Mouse (Mus musculus): ENCODE data around the gene Nectin2. TPM values are rescaled to one million over a fixed set of nuclear protein-coding genes. Genes with fewer than 3 reads are reported as not detected.

Gene Nectin2
- total RNA-seq, 2 experiments from 2014 or later, result 70.0 to 115 TPM

DNA sequence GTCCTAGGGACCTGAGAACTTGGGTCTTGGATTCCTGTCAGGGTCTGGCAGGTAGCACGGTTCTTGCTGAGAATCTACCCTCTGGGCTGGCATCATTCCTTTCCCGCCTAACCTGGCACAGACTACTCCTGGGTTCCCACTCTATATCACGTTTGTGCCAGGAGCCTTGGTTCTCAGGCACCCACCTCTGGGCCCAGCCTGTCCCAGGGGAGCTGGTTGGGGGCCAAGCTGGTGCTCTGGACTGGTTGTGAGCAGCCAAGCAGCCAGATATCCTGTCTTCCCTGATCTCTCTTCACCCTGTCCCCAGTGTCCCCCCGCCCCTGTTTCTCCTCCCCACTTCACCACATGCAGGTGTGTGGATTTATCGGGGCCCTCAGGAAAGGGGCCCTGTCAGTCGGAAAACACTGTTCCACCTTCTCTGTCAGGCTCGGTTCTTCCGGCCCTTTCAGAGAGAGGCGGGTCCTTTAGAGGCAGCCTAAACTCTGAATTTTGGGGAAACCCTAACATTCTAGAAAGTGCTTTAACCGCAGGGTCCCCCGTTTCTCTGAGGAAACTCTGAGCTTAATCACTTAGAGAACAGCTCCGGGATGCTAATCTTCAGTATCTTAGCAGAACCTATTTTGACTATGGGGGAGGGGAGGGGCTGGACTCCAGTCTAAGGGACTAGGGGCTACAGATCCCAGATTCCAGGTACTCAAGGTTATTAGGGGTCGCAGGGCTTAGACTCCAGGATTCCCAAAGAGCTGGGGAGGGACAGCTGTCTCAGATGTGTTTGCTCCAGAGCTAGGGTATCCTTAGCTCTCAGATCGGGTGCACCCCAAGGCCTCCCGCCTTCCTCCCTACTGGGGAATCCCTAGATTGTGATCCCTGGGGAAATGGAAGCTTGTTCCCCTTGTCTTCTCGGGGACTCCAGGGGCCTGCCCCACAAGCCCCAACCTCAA lies 19.4 kb upstream of the Nectin2 start:
- no peak for DNase-seq

DNA sequence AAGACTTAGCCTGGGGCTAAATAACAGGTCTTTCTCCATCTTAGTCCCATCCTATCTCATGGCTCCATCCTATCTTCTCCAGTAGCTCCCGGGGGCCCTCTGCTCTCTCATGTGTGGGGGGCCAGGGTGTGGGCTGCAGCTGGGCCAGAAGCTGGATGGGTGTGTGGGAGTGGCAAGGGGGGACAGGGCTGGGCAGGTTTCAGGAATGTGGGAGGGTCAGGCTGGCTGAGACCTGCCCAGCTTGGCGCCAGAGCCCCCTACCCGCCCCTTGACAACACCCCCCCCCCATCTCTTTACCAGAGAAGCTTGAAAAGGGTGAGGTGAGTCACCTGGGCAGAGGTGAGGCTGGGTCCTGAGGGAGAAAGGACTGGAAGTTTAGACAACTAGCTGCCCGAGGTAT lies 18.7 kb upstream of the Nectin2 start:
- no peak for DNase-seq

DNA sequence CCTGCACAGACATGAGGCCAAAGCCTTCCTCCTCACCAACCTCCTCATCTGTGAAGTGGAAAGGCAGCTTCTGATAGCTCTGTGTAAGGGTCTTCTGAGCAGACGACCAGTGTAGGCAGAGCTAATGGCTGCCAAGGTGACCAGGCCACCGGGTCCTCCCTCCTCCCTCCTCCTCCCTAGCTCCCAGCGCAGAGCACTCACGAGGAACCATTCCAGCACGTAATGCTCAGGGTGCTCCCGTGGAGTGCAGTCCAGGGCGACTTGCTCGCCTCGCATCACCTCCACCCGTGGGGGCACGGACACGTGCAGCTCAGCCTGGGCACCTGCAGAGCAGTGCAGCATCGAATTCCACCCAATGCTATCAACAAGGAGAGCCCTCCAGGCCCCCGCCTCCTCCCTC lies 18.0 kb upstream of the Nectin2 start:
- no peak for DNase-seq

DNA sequence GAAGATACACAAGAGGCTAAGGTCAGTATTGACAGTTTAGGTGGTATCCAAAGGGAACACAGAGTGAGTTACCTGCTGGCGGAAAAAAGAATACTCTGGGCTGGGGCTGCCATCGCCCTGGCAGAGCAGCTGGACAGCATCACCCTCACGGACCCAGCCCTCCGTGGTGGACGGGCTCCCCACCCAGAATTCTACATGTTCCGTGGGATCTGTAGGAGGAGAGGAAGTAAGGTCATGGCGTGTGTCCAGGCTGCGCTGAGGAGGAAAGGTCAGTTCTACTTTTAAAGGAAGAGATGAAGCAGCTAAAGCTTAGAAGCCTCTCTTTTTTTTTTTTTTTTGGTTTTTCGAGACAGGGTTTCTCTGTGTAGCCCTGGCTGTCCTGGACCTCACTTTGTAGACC lies 14.3 kb upstream of the Nectin2 start:
- peak in 1 of 2 experiments; percentile 27 for DNase-seq

DNA sequence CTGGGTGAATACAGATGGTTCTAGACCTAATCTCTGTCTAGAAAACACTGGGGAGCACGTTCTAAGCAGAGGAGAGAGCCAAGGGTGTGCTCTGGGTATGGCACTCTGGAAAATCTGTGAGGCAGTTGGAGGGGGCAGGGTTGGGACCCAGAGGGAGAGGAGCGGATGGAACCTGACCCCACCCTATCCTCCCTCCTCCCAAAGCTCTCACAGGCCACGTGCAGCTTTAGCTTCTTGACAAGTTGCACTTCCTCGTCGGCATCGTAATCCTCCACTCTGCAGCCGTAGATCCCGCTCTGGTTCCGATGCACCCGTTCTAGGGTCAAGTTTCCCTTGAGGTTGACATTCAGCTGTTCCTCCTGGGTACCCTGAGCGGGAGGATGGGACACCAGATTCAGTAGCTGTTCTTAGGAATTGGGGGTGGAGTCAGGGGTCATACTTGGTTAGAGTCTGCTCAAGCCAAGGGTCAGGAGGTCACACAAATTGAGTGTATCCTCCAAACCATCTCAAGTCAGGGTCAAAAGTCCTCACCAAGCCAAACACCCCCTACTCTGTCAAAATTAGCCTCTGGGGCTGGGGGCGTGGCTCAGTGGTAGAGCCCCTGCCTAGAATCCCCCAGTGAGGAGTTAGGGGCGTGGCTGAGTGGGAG lies 13.7 kb upstream of the Nectin2 start:
- DNase-seq, result no peak

DNA sequence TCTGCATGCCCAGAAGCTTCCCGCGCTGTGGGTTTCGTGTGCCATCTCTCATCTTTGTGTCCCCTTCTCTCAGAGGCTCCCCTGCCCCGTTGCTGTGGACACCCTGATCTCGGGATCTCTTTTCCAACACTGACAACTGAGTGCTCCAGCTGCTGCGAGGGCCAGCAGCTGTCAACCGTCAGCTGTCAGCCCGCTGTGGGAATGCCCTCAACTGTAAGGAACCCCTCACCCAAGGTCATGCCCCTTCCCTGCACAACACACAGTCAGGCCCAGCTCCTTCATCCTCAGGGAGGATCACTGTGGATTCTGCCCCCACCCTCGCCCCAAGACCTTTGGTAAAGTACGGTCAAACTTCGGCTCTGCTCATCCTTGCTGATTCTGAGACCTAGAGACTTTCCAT lies 12.0 kb upstream of the Nectin2 start:
- DNase-seq, result no peak

DNA sequence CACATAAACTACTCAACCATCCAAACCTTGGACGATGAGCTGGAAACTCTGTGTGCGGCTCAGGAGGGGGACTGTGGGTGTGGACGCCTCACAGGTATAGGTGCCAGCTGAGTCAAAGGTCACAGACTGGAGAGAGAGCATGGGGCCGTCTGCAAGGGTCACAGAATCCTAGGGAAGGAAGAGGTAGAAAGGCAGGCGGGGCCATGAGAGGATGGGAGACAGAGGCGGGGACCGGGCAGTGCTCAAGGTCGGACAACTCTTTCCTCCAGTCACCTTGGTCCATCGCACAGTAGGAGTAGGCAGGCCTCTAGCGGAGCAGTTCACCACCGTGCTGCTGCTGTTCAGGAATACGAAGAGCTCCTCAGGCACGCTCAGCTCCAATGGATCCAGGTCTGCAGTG lies 9.7 kb upstream of the Nectin2 start:
- DNase-seq, result peak in 1 of 2 experiments; percentile 7

DNA sequence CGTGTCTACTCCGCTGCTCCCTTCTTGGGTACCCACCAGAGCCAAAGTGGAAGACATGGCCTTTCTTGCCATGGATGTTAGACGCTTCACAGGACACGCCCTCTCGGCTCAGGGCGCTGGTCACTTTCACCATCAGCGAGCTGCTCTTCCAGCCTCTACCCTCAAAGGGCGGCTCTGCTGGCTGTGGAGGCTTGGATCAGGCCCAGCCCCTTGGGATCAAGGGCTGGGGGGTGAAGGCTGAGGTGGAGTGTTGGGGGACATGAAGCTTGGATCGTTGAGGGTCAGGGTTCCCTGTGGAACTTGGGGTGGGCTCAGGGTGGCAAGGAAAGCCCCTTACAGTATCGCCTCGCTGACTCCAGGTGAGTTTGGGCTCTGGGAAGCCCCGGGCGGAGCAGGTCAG lies 8.3 kb upstream of the Nectin2 start:
- DNase-seq, result no peak

DNA sequence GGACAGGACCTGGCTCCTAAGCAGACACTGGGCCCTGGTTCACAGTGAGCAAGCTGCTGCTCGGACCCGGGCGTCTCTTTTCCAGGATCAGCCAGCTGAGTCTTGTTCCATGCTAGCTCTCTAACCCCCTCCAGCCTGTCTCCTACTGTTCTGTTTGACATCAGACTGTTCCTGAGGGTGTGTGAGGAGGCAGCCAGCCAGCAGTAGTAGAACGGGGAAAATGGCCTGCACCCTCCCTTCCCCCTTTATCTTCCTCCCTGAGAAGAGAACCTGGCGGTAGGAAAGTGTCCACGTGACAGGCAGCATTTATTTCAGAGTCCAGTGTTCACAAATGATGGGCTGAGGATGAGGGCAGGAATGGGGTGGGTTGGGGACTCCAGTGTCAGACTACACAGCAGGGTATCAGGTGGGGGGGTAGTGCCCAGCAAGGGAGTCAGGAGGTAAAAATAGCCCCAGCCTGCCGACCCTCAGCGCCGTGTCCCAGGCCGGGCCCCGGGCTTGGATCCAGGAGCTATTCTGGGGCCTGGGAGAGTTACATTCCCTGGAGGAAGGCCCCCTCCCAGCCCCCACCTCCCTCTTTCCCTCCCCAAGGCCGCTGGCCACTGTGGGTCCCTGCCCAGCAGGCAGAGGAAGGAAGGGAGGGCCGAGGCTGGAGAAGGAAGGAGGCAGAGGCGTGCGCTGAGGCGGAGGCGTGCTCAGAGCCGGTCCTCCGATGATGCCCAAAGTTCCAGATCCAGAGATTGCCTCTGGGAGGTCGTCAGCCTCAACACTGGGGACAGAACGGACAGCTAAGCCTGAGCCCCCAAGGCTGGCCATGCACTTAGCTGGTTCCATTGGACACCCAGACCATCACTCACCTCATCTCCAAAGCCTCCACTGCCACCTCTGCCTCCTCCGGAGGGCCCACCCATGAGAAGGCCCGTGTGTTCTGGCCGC lies 5.8 kb upstream of the Nectin2 start:
- peak; percentile 73 to 82 for DNase-seq

DNA sequence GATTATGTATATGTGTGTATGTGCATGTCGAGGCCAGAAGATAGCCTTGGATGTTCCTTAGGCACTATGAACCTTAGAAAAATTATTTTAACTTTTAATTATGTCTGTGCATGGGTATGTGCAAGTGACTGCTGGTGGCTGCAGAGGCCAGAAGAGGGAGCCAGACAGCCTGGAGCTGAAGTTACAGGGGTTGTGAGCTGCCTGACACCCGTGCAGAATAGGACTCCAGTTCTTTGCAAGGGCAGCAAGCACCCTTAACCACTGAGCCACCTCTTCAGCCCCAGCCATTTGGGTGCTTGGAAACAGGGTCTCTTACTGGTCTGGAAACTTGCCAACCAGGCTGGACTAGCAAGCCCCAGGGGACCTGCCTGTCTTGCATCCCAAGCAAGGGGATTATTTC lies 4.7 kb upstream of the Nectin2 start:
- no peak for DNase-seq

DNA sequence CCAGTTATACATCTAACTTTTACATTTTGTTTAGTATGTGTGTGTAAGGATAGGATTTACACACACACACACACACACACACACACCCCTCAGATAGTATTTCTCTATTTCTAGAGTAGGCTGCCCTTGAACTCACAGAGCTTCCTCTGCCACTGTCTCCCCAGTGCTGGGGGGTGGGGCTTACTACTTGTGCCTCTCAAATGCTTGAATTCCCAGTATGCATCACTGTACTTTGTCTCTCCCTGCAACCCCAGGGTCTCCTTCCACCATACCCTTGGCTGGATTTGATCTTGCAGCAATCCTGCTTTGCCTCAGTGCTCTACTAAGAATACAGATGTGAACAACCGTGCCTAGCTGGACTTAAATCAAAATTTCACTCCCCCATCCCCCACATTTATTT lies 3.8 kb upstream of the Nectin2 start:
- no peak for DNase-seq

DNA sequence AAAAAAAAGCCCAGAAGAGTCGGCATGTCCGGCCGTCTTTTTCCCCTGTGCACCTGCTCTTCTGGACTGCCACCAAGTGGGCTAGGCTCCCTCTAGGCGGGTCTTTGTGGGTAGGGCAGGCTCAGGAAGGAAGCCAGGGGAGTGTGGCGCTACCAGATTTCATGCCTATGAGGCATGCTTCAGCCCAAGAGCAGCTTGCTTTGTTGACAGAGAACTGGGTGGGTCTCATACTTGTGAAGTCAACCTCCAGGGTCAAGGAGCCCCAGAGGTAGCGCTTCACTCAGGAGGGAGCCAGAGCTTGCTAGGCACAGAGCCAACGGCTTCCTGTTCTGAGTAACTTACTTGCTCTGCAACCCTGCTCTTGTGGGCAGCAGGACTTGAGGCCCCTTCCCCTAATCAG lies 3.3 kb upstream of the Nectin2 start:
- peak in 1 of 2 experiments; percentile 63 for DNase-seq

DNA sequence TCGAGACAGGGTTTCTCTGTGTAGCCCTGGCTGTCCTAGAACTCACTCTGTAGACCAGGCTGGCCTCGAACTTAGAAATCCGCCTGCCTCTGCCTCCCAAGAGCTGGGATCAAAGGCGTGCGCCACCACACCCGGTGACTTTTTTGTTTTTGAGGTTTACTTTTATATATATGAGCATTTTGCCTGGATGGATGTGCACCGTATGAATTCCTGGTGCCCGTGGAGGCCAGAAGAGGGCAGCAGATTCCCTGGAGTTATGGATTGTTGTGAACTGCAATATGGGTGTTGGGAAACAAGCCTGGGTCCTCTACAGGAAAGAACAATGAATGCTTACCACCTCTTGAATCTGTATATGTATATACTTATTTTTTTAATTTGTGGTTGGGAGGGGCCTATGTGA lies 2.4 kb upstream of the Nectin2 start:
- DNase-seq, result peak in 1 of 2 experiments; percentile 62

DNA sequence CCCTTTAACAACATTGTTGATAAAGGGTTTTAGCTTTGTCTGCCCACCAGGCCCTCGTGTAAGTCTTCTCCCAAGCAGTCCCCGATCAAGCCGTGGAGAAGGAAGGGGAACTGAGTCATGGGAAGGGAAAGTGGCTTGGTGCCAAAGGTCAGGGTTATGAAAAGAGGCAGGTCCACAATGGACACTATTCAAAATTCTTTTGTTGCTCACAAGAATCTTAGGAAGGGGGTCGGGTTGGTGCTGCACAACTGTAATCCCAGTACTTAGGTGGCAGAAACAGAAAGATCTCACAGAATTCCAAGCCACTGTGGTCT lies 744 bp upstream of the Nectin2 start:
- peak; percentile 48 to 55 for DNase-seq

DNA sequence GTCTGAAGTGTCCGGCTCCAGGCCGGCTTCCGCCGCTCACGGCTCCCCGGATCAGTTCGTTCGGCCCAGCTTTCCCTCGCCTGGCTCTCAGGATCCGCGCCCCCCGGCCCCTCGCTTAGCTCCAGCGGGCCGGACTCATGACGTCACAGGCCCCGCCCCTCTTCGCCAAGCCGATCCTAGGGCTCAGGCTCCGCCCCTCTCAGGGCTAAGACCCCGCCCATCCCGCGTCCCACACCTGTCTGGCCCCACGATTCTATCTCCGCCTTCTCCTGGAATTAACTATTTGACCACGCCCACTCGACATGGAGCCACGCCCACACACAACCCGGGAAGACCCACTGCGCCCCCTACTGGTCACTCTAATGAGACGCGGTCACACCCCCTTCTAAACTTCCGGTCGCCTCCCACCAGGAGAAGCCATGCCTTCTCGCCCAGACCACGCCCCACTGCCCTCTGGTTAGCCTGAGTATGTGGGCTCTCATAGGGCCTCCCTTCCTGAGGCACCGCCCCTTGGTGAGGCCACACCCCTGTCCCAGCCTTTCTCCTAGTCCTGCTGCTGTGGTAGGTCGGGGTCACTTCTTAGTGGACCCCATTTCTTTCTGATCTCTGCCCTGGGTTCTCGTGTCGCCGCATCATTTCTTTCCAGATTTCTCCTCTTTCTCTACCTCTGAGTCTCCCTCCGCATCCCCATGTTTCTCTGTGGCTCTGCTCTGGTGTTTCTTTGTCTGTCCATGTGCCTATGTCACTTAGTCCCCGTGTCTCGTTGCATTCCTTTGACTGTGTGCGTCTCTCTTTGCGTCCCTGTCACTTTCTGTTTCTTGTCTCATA lies 680 bp downstream of the Nectin2 start:
- peak; percentile 98 to 99 for DNase-seq

DNA sequence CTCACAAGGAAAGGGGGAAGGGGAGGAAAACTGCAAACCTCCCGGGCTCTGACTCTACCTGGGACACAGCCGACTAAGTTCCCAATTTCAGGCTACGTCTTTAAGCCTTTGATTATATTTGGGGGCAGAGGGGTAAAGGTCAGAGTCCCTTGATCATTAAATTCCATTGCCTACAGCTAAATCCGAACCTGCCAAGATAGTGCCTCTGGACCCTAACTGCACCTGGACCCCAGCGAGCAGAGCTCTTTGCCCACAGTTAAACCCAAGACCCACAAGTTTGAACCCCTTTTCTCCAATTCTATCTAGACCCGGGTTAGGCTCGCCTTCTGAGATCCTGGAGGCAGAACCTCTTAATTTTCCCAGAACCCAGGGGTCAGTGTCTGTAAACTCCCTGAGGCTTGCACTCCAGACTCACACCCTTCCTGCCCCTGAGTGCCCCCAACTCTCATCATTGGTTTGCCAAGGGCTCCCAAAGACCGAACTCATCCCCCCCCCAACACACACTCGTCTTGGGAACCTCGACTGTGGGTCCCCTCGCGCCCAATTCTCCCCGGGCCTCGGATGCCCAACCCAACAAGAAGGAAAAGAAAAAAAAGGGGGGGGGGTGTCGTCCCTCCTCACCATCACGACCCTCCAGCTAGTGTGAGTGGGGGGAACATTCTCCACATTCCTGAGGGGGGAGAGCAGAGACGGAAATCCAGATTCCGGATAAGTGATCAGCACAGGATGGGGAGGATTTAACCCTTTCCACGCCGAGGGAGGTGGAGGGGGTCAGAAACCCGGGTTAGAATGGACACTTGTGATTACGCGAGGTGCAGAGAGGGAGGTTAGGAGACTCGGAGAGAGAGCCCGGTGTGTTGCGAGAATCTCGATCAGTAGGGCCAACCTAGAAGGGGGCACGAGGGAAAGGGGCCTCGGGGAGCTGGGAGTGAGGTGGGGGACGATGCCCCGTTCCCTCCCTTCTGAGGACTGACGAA lies 1.8 kb downstream of the Nectin2 start:
- peak in 1 of 2 experiments; percentile 51 for DNase-seq

DNA sequence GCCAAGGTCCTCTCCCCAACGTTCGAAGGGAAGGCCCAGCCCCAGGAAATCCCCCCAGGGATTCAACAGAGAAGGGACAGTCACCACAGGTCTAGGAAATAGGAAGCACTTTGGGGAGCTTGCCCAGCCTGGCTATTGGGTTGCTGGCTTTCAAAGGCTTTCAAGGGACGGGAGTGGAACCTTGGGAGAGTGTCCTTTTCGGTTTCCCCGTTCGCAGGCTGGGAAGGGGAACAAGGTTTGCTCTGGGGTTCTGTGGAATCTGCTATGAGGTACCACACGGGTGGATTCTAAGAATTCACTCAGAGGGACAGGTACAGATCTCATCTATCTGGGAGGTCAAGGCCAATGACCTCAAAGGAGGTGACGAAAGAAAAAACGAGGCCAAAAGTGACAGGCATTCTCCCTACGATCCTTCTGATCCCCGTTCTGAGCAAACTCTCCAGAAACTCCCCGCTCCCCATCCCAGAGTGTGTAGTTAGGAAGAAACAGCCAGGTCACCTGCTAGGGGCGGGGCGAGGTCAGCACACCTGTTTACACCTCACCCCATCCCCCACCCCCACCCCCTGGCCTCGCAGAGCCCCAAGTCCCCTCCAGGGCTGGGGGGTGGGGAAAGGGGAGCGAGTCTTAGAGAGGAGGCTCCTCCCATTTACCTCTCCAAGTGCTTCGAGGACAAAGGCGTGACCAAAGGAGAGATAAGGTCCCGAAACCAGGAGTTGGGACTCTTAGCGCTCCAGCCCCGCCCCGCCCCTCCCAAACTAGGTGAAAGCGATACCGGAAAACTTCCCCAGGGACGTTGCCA lies 2.7 kb downstream of the Nectin2 start:
- peak; percentile 33 to 35 for DNase-seq

DNA sequence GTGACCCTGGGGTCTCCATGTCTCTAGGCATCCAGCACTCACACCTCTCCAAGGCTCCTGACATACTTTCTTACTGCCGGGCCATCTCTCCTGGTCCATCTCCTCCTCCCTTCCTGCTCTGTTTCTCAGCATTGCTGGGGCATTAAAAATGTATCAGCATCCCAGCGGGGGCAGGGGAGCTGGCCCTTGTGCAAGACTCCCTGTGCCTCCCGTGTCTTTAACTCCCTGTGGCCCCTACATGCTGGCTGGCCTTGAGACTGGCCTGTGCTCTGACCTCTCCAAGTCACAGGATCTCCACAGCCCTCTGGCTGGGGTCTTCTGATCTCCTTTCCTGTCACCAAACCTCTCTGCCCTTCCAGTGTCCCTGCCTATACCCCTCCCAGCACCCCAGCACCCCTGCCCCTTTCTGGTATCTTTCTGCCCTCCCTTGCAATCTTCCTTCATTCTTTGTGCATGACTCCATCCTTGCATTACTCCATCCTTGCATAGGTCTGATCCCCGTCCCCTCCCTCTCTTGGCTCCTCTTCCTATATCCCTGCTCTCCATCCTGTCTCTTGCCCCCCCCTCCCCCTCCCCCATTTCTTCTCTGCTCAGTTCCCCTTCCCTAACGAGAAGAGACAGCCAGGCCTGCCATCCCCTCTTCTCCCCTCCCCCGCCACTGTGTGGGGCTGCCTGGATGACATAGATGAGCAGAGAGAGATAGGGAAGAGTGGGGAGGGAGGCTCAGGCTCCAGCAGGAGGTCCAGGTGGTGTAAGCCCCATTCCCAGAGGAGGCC lies 3.7 kb downstream of the Nectin2 start:
- peak; percentile 36 to 53 for DNase-seq

DNA sequence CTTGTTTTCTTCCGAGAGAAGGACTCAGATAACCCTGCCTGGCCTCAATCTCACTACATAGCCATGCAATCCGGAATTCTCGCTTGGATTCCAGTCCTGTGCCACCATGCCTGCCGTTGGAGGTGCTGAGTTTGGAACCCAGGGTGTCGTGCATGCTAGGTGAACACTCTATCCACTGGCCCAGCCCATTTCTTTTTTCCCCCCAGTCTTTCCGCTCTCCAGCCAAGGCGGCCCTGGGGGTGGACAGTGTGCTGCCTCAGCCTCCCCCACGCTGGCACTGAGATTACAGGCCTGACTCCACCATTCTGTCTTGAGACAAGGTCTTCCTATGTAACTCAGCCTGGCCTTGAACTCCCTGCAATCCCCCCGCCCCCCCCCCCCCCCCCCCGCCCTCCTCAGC lies 4.3 kb downstream of the Nectin2 start:
- DNase-seq, result no peak

Measured in adrenal gland, postnatal 36 days (tissue).